ENCODE assay signal across 8 mouse cellular contexts in genomic region chr11:94420325-94420724, GRCm38 (mm10). TPM values are rescaled to one million over a fixed set of nuclear protein-coding genes. Genes with fewer than 3 reads are reported as not detected.
DNase-seq lines count a peak whose midpoint lies in the region; ATAC-seq and TF ChIP-seq lines count a peak whose summit lies in the region.

No protein-coding gene starts in this region.

- H3K27me3 ChIP-seq in kidney, embryonic 14.5 days (ENCODE audit: control insufficient read depth, insufficient read depth, low read length) = no peaks in the 10 kb centered on the region; the same call in 1 of the 2 replicates
- no peaks in the 10 kb centered on the region for H3K27me3 ChIP-seq in small intestine, adult 2 months (ENCODE audit: control insufficient read depth, insufficient read depth, low read length)
- no peaks in the 10 kb centered on the region; the same call in 1 of the 2 replicates for H3K27me3 ChIP-seq in neural tube, embryonic 15.5 days (replicated peaks)

- peak; percentile 49; the same call in 1 of the 2 replicates for TF ChIP-seq CTCF in small intestine, adult 2 months (IDR thresholded peaks at IDR 0.05; ENCODE audit: extremely low read depth, insufficient read length, insufficient replicate concordance, low read depth, low read length)

- H3K9me3 ChIP-seq in kidney, embryonic 14.5 days (ENCODE audit: control insufficient read depth, low read length) = no peaks in the 10 kb centered on the region
- no peaks in the 10 kb centered on the region for H3K9me3 ChIP-seq in neural tube, embryonic 15.5 days (replicated peaks)

- H3K27ac ChIP-seq in kidney, embryonic 14.5 days (ENCODE audit: low read depth, low read length) = no peak overlapping the region
- H3K27ac ChIP-seq in small intestine, adult 2 months (ENCODE audit: insufficient read depth, low read depth, low read length) = no peak overlapping the region
- no peak overlapping the region for H3K27ac ChIP-seq in neural tube, embryonic 15.5 days (replicated peaks)

- no peak; the same call in 1 of the 2 replicates for ATAC-seq in kidney, embryonic 14.5 days (ENCODE audit: low FRiP score, low TSS enrichment)
- ATAC-seq in neural tube, embryonic 15.5 days (ENCODE audit: low FRiP score) = no peak

- H3K4me1 ChIP-seq in kidney, embryonic 14.5 days (ENCODE audit: control insufficient read depth, insufficient read depth, low read length) = peaks cover 28% of the 10 kb centered on the region; the same call in 1 of the 2 replicates
- H3K4me1 ChIP-seq in small intestine, adult 2 months (ENCODE audit: control insufficient read depth, insufficient read depth, insufficient read length, low read length) = peaks cover 6% of the 10 kb centered on the region
- peaks cover 20% of the 10 kb centered on the region; the same call in 1 of the 2 replicates for H3K4me1 ChIP-seq in neural tube, embryonic 15.5 days

- H3K4me2 ChIP-seq in kidney, embryonic 14.5 days (replicated peaks; ENCODE audit: low read depth, low read length) = no peak overlapping the region
- H3K4me2 ChIP-seq in neural tube, embryonic 15.5 days = no peak overlapping the region

- peak; percentile 24 for DNase-seq in cerebellum, adult 11-12 months
- no peak for DNase-seq in cerebellum, postnatal 4 days (ENCODE audit: low spot score in 2 of 2)
- DNase-seq in kidney, adult 18-20 months = peak; percentile 51
- DNase-seq in adrenal gland, adult 18-20 months (ENCODE audit: low spot score in 2 of 2) = peak; percentile 32 to 38
- DNase-seq in heart, postnatal 36 days = peak; percentile 28 to 35

- no peak overlapping the region for H3K9ac ChIP-seq in kidney, embryonic 14.5 days (ENCODE audit: low read depth, low read length)
- H3K9ac ChIP-seq in neural tube, embryonic 15.5 days (replicated peaks) = no peak overlapping the region

- intact Hi-C loops in heart, postnatal 36 days (cut with DNase I) = loop anchor here (1.0 to 2.0 kb wide), 2 partner anchors 66 to 124 kb away; partner anchors contain the start of gene Spata20

- peaks cover 11% of the 10 kb centered on the region; the same call in 1 of the 2 replicates for H3K36me3 ChIP-seq in kidney, embryonic 14.5 days (ENCODE audit: control insufficient read depth, insufficient read depth, low read length)
- no peaks in the 10 kb centered on the region for H3K36me3 ChIP-seq in small intestine, adult 2 months (ENCODE audit: control insufficient read depth, insufficient read depth, low read length)
- H3K36me3 ChIP-seq in neural tube, embryonic 15.5 days = peaks cover 38% of the 10 kb centered on the region

- H3K4me3 ChIP-seq in kidney, embryonic 14.5 days (ENCODE audit: low read length) = no peak overlapping the region
- no peak overlapping the region for H3K4me3 ChIP-seq in small intestine, adult 2 months (ENCODE audit: low read depth, low read length)
- no peak overlapping the region for H3K4me3 ChIP-seq in neural tube, embryonic 15.5 days (replicated peaks)

- 17% methylated on average over 7 of the region's 7 CpGs for WGBS in kidney, embryonic 14.5 days
- WGBS in small intestine, adult 2 months = 5% methylated on average over 7 of the region's 7 CpGs
- 15% methylated on average over 7 of the region's 7 CpGs for WGBS in neural tube, embryonic 15.5 days

- no peak for TF ChIP-seq POLR2A in small intestine, adult 2 months (IDR thresholded peaks at IDR 0.05; ENCODE audit: low read depth, low read length)

RNA-seq across cellular contexts. Expression of gene Abcc3, which starts 27.5 kb away (rescaled TPM):
- 1.1 and 3.9 TPM in 2 replicates for polyA plus RNA-seq in kidney, embryonic 14.5 days (2014; fragmentation: Nextera tagmentation; extraction: Ambion mirVana)
- total RNA-seq in adrenal gland, adult 18-20 months (2021) = 1 to 10 TPM; 3.7 to 6.5 TPM
- total RNA-seq in heart, postnatal 36 days (2021) = 1 to 10 TPM; 1.7 to 3.9 TPM
- polyA plus RNA-seq in small intestine, adult 2 months (2012; rRNA removed) = 42.4 and 188 TPM in 2 replicates
- 1.1 and 1.7 TPM in 2 replicates for polyA plus RNA-seq in neural tube, embryonic 15.5 days (2015; fragmentation: Nextera tagmentation; extraction: Ambion mirVana)

RNA-seq across cellular contexts. Expression of gene Cacna1g, which starts 53.7 kb away (rescaled TPM):
- polyA plus RNA-seq in kidney, embryonic 14.5 days (2014; fragmentation: Nextera tagmentation; extraction: Ambion mirVana) = 8.7 and 14.1 TPM in 2 replicates
- total RNA-seq in adrenal gland, adult 18-20 months (2021) = under 1 TPM; 0.32 to 0.70 TPM
- 10 to 100 TPM; 13.8 to 14.2 TPM for total RNA-seq in heart, postnatal 36 days (2021)
- 6.9 and 10.7 TPM in 2 replicates for polyA plus RNA-seq in small intestine, adult 2 months (2012; rRNA removed)
- 12.8 and 14.7 TPM in 2 replicates for polyA plus RNA-seq in neural tube, embryonic 15.5 days (2015; fragmentation: Nextera tagmentation; extraction: Ambion mirVana)

Comparison
In these comparisons a context has a peak if more than half of its experiments do, and no peak if none do; other contexts are left out.
1. DNase-seq: peak in cerebellum, adult 11-12 months (single experiment), kidney, adult 18-20 months (single experiment), adrenal gland, adult 18-20 months (2 of 2) and heart, postnatal 36 days (2 of 2); none in cerebellum, postnatal 4 days (0 of 2).